Mouse (Mus musculus): Measurements from ENCODE around the gene Col27a1. TPM values are rescaled to one million over a fixed set of nuclear protein-coding genes. Genes with fewer than 3 reads are reported as not detected.

The Col27a1 gene
- polyA plus RNA-seq, 1 experiment from 2014 or later, result 4.2 TPM

- H3K9me3 ChIP-seq (ENCODE audit: control insufficient read depth, low read length), result no peaks in the 10 kb centered on the region
- no peak for ATAC-seq (ENCODE audit: insufficient number of reproducible peaks, insufficient read depth, low FRiP score, low read depth)
- no peak overlapping the region for H3K27ac ChIP-seq (replicated peaks in 1 of 2; ENCODE audit: control insufficient read depth in 1 of 2, insufficient read depth in 1 of 2, low read depth in 2 of 2, low read length in 2 of 2)
- H3K9ac ChIP-seq (ENCODE audit: low read length), result no peak overlapping the region
- H3K4me1 ChIP-seq (ENCODE audit: control insufficient read depth in 2 of 2, insufficient read depth in 2 of 2, low read length in 2 of 2), result no peaks in the 10 kb centered on the region
- no peak overlapping the region for H3K4me2 ChIP-seq (ENCODE audit: low read length)
- H3K27me3 ChIP-seq (ENCODE audit: control insufficient read depth, insufficient read depth, low read length), result no peaks in the 10 kb centered on the region
- no peak overlapping the region for H3K4me3 ChIP-seq (ENCODE audit: control insufficient read depth in 1 of 2, insufficient read depth in 1 of 2, low read depth in 1 of 2, low read length in 2 of 2)
- H3K36me3 ChIP-seq (ENCODE audit: control insufficient read depth, insufficient read depth, low read length), result no peaks in the 10 kb centered on the region
Measured at GRCm38 (mm10) chr4:63247991-63248390, 34.2 kb downstream of the Col27a1 start.

- Histone ChIP-seq H3K36me3 (ENCODE audit: control insufficient read depth, insufficient read depth, low read length) (no peaks in the 10 kb centered on the region), H3K9me3 (ENCODE audit: control insufficient read depth, low read length) (no peaks in the 10 kb centered on the region), H3K4me2 (ENCODE audit: low read length) (no peak overlapping the region), H3K27me3 (ENCODE audit: control insufficient read depth, insufficient read depth, low read length) (no peaks in the 10 kb centered on the region), H3K9ac (ENCODE audit: low read length) (no peak overlapping the region), H3K4me3 (ENCODE audit: control insufficient read depth in 1 of 2, insufficient read depth in 1 of 2, low read depth in 1 of 2, low read length in 2 of 2) (no peak overlapping the region), H3K27ac (replicated peaks in 1 of 2; ENCODE audit: control insufficient read depth in 1 of 2, insufficient read depth in 1 of 2, low read depth in 2 of 2, low read length in 2 of 2) (no peak overlapping the region), H3K4me1 (ENCODE audit: control insufficient read depth in 2 of 2, insufficient read depth in 2 of 2, low read length in 2 of 2) (no peaks in the 10 kb centered on the region)
- WGBS, result 57% methylated on average over 6 of the region's 6 CpGs
- ATAC-seq (ENCODE audit: insufficient number of reproducible peaks, insufficient read depth, low FRiP score, low read depth), result no peak
Measured at GRCm38 (mm10) chr4:63248951-63249350, 35.1 kb downstream of the Col27a1 start.

DNA sequence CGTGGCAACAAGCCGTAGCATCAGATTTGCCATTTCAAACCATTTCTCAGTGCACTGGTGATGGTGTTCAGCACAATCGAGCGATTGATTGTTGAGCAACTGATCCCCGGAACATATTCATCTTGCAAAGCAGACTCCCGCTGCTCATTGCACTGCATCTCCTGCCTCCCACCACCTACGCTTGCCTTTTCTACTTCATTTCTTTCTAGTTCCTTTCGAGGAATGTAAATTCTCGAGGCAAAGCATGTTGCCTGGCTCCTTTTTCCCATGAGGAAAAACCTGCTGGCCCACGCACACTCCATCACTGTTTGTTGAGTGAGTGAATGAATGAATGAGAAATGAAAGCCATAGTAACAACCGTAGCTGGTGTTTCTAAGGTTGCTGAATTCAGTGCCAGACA is 38.0 kb downstream of the Col27a1 start:
- Histone ChIP-seq H3K4me2 (ENCODE audit: low read length) (no peak overlapping the region), H3K9ac (ENCODE audit: low read length) (no peak overlapping the region), H3K27me3 (ENCODE audit: control insufficient read depth, insufficient read depth, low read length) (no peaks in the 10 kb centered on the region), H3K9me3 (ENCODE audit: control insufficient read depth, low read length) (no peaks in the 10 kb centered on the region), H3K4me3 (ENCODE audit: control insufficient read depth in 1 of 2, insufficient read depth in 1 of 2, low read depth in 1 of 2, low read length in 2 of 2) (no peak overlapping the region), H3K4me1 (ENCODE audit: control insufficient read depth in 2 of 2, insufficient read depth in 2 of 2, low read length in 2 of 2) (no peaks in the 10 kb centered on the region), H3K36me3 (ENCODE audit: control insufficient read depth, insufficient read depth, low read length) (no peaks in the 10 kb centered on the region), H3K27ac (replicated peaks in 1 of 2; ENCODE audit: control insufficient read depth in 1 of 2, insufficient read depth in 1 of 2, low read depth in 2 of 2, low read length in 2 of 2) (no peak overlapping the region)
- WGBS, result 84% methylated on average over 11 of the region's 11 CpGs
- no peak for ATAC-seq (ENCODE audit: insufficient number of reproducible peaks, insufficient read depth, low FRiP score, low read depth)

GRCm38 (mm10) chr4:63253716-63254115 is 39.9 kb downstream of the Col27a1 start:
- H3K4me3 ChIP-seq (ENCODE audit: control insufficient read depth in 1 of 2, insufficient read depth in 1 of 2, low read depth in 1 of 2, low read length in 2 of 2), result no peak overlapping the region
- 82% methylated on average over 6 of the region's 6 CpGs for WGBS
- H3K27ac ChIP-seq (replicated peaks in 1 of 2; ENCODE audit: control insufficient read depth in 1 of 2, insufficient read depth in 1 of 2, low read depth in 2 of 2, low read length in 2 of 2), result no peak overlapping the region
- no peaks in the 10 kb centered on the region for H3K36me3 ChIP-seq (ENCODE audit: control insufficient read depth, insufficient read depth, low read length)
- no peaks in the 10 kb centered on the region for H3K4me1 ChIP-seq (ENCODE audit: control insufficient read depth in 2 of 2, insufficient read depth in 2 of 2, low read length in 2 of 2)
- H3K9ac ChIP-seq (ENCODE audit: low read length), result no peak overlapping the region
- no peak for ATAC-seq (ENCODE audit: insufficient number of reproducible peaks, insufficient read depth, low FRiP score, low read depth)
- H3K27me3 ChIP-seq (ENCODE audit: control insufficient read depth, insufficient read depth, low read length), result no peaks in the 10 kb centered on the region
- no peaks in the 10 kb centered on the region for H3K9me3 ChIP-seq (ENCODE audit: control insufficient read depth, low read length)
- no peak overlapping the region for H3K4me2 ChIP-seq (ENCODE audit: low read length)

DNA sequence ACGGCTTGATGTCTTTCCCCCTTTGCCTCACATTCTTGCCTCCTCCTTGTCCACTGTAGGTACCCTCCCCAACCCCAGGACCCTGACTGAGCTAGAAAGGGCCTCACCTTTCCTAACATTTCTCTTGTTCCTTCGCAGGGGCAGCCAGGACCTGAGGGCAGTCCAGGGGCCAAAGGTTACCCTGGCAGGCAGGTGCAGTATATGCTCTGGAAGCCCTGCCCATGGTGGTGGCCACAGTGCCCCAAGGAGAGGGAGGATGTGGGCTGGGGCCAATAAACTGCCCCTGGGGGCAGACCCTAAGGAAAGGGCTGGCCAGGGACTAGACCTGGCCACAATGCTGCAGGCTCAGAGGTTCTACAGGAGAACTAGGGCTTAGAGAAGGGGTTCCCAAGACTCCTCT is 40.3 kb downstream of the Col27a1 start:
- no peaks in the 10 kb centered on the region for H3K27me3 ChIP-seq (ENCODE audit: control insufficient read depth, insufficient read depth, low read length)
- H3K27ac ChIP-seq (replicated peaks in 1 of 2; ENCODE audit: control insufficient read depth in 1 of 2, insufficient read depth in 1 of 2, low read depth in 2 of 2, low read length in 2 of 2), result no peak overlapping the region
- H3K4me2 ChIP-seq (ENCODE audit: low read length), result no peak overlapping the region
- WGBS, result 93% methylated on average over 2 of the region's 2 CpGs
- H3K9me3 ChIP-seq (ENCODE audit: control insufficient read depth, low read length), result no peaks in the 10 kb centered on the region
- ATAC-seq (ENCODE audit: insufficient number of reproducible peaks, insufficient read depth, low FRiP score, low read depth), result no peak
- H3K36me3 ChIP-seq (ENCODE audit: control insufficient read depth, insufficient read depth, low read length), result no peaks in the 10 kb centered on the region
- H3K4me1 ChIP-seq (ENCODE audit: control insufficient read depth in 2 of 2, insufficient read depth in 2 of 2, low read length in 2 of 2), result no peaks in the 10 kb centered on the region
- H3K4me3 ChIP-seq (ENCODE audit: control insufficient read depth in 1 of 2, insufficient read depth in 1 of 2, low read depth in 1 of 2, low read length in 2 of 2), result no peak overlapping the region
- H3K9ac ChIP-seq (ENCODE audit: low read length), result no peak overlapping the region

DNA sequence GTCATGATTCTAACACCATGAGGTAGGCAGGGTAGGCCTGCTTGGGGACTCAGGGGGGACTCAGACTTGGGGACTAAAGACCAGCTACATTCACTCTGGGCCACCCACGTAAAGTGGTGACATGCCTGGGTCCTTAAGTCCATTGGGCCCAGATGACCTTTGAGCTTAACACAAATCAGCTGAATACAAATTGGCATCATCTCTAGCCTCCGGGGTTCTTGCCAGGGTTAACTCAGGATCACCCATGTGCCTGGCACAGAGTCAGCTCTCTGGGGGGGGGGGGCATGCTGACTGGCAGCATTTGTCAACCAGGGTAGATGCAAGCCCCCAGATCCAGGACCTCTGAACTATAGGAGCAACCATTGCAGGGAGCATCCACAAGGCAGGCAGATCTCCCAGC is 42.6 kb downstream of the Col27a1 start:
- Histone ChIP-seq H3K4me3 (ENCODE audit: control insufficient read depth in 1 of 2, insufficient read depth in 1 of 2, low read depth in 1 of 2, low read length in 2 of 2) (no peak overlapping the region), H3K9me3 (ENCODE audit: control insufficient read depth, low read length) (no peaks in the 10 kb centered on the region), H3K36me3 (ENCODE audit: control insufficient read depth, insufficient read depth, low read length) (no peaks in the 10 kb centered on the region), H3K9ac (ENCODE audit: low read length) (no peak overlapping the region), H3K27me3 (ENCODE audit: control insufficient read depth, insufficient read depth, low read length) (no peaks in the 10 kb centered on the region), H3K4me1 (ENCODE audit: control insufficient read depth in 2 of 2, insufficient read depth in 2 of 2, low read length in 2 of 2) (peaks cover 13 to 17% of the 10 kb centered on the region in 2 experiments), H3K27ac (replicated peaks in 1 of 2; ENCODE audit: control insufficient read depth in 1 of 2, insufficient read depth in 1 of 2, low read depth in 2 of 2, low read length in 2 of 2) (no peak overlapping the region), H3K4me2 (ENCODE audit: low read length) (no peak overlapping the region)
- no peak for ATAC-seq (ENCODE audit: insufficient number of reproducible peaks, insufficient read depth, low FRiP score, low read depth)
- WGBS, result 85% methylated on average over 2 of the region's 2 CpGs

GRCm38 (mm10) chr4:63257346-63257745 is 43.5 kb downstream of the Col27a1 start:
- no peaks in the 10 kb centered on the region for H3K27me3 ChIP-seq (ENCODE audit: control insufficient read depth, insufficient read depth, low read length)
- H3K36me3 ChIP-seq (ENCODE audit: control insufficient read depth, insufficient read depth, low read length), result no peaks in the 10 kb centered on the region
- H3K4me2 ChIP-seq (ENCODE audit: low read length), result no peak overlapping the region
- H3K9ac ChIP-seq (ENCODE audit: low read length), result no peak overlapping the region
- H3K27ac ChIP-seq (replicated peaks in 1 of 2; ENCODE audit: control insufficient read depth in 1 of 2, insufficient read depth in 1 of 2, low read depth in 2 of 2, low read length in 2 of 2), result no peak overlapping the region
- 82% methylated on average over 7 of the region's 7 CpGs for WGBS
- H3K4me1 ChIP-seq (ENCODE audit: control insufficient read depth in 2 of 2, insufficient read depth in 2 of 2, low read length in 2 of 2), result peaks cover 16 to 20% of the 10 kb centered on the region in 2 experiments
- H3K4me3 ChIP-seq (ENCODE audit: control insufficient read depth in 1 of 2, insufficient read depth in 1 of 2, low read depth in 1 of 2, low read length in 2 of 2), result no peak overlapping the region
- H3K9me3 ChIP-seq (ENCODE audit: control insufficient read depth, low read length), result no peaks in the 10 kb centered on the region
- no peak for ATAC-seq (ENCODE audit: insufficient number of reproducible peaks, insufficient read depth, low FRiP score, low read depth)

GRCm38 (mm10) chr4:63258096-63258495 is 44.3 kb downstream of the Col27a1 start:
- 91% methylated on average over 14 of the region's 14 CpGs for WGBS
- Histone ChIP-seq H3K4me1 (ENCODE audit: control insufficient read depth in 2 of 2, insufficient read depth in 2 of 2, low read length in 2 of 2) (peaks cover 20 to 25% of the 10 kb centered on the region in 2 experiments), H3K4me3 (ENCODE audit: control insufficient read depth in 1 of 2, insufficient read depth in 1 of 2, low read depth in 1 of 2, low read length in 2 of 2) (no peak overlapping the region), H3K27ac (replicated peaks in 1 of 2; ENCODE audit: control insufficient read depth in 1 of 2, insufficient read depth in 1 of 2, low read depth in 2 of 2, low read length in 2 of 2) (no peak overlapping the region), H3K27me3 (ENCODE audit: control insufficient read depth, insufficient read depth, low read length) (no peaks in the 10 kb centered on the region), H3K9ac (ENCODE audit: low read length) (no peak overlapping the region), H3K36me3 (ENCODE audit: control insufficient read depth, insufficient read depth, low read length) (no peaks in the 10 kb centered on the region), H3K4me2 (ENCODE audit: low read length) (no peak overlapping the region), H3K9me3 (ENCODE audit: control insufficient read depth, low read length) (no peaks in the 10 kb centered on the region)
- no peak for ATAC-seq (ENCODE audit: insufficient number of reproducible peaks, insufficient read depth, low FRiP score, low read depth)
